Mouse (Mus musculus) embryo, embryonic 10 days (tissue): Measurements from ENCODE around the gene Klhl12.
"Not testable (repeated sequence)": the region's sequence is repeated elsewhere in the genome, so short reads cannot be mapped to it uniquely, and the experiment has no call there.

Experiments
- DNase-seq: peaks from one replicate; pipeline ENCODE4 v3.0.0-alpha.2; 2015; ENCODE audit warnings: low spot score

The Klhl12 gene

GRCm38 (mm10) chr1:134454904-134455824 lies at the start of gene Klhl12:
Klhl12 (plus strand) TSS chr1:134455531.
- peak; percentile 98 for DNase-seq

DNA sequence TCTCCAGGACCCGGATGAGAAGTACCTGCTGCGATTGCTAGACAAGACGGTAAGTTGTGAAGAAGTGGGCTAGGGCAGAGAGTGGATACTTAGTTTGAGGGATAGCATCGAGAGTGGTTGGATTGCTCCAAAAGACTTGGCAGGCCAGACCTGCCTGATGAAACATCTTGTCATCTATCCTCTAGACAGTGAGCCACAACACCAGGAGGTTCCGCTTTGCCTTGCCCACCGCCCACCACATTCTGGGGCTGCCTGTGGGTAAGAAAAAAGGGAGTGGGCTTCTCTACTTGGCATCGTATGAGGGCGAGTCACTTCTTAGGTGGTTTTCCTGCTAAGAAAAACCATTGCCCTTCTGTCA lies 48.9 kb upstream of the Klhl12 start:
- no peak for DNase-seq

DNA sequence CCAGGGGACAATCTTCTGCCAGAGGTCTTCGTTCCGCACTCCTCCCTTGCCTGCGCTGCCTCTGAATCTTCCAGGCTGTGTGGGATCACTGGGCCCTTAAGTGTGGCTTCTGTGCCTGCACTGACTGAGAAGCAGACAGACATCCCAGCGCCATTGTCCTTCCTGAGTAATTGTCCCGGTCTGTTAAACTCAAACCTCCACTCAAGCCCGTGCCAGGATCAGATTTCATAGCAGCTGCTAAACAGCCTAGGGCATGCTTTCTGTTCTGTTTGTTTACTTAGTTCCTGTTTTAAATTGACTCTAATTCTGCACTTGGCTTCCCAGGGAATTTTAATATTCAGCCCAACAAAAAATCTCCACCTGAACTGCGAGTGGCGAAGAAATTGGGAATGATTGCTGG lies 47.3 kb upstream of the Klhl12 start:
- DNase-seq: peak; percentile 20

DNA sequence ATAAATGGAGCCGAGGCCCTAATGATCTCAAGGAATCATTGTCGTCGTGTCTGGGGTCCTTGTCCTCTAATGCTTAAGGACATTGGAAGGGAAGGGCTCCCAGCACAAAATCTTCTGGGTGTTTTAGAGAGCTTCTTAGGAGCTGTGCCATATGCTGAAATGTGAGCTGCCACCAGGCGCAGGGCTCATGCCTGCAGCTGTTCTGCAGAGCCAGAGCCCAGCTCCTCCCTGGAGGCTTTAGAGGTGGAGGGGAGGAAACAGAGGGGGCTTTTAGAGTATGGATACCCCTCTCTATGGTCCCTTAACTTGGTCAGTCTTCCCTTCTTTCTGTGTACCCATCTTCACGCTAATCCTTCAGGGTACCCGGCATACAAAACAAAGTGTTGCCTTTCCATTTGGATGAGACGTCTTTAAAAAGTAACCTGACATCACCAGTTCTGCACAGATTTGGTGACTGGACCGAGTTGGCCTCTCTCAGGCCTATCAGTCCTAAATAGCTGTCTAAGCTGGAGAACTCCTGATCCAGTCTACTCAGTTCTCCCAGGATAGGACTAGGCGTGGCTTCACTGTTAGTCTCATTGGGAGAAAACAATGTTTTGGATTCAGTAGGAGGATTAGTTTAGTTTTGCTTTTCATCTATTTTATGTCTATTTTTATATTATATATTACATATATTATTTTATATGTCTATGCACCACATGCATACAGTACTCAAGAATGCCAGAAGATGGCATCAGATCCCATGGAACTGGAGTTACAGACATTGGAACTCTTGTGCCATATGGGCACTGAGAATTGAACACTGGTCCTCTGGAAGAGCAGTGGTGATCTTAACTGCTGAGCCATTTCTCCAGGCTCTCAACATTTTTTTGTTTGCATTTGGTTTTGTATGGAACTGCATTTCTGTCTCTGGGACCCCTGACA lies 43.4 kb upstream of the Klhl12 start:
- no peak for DNase-seq

GRCm38 (mm10) chr1:134414038-134414437 lies 41.3 kb upstream of the Klhl12 start:
- no peak for DNase-seq

DNA sequence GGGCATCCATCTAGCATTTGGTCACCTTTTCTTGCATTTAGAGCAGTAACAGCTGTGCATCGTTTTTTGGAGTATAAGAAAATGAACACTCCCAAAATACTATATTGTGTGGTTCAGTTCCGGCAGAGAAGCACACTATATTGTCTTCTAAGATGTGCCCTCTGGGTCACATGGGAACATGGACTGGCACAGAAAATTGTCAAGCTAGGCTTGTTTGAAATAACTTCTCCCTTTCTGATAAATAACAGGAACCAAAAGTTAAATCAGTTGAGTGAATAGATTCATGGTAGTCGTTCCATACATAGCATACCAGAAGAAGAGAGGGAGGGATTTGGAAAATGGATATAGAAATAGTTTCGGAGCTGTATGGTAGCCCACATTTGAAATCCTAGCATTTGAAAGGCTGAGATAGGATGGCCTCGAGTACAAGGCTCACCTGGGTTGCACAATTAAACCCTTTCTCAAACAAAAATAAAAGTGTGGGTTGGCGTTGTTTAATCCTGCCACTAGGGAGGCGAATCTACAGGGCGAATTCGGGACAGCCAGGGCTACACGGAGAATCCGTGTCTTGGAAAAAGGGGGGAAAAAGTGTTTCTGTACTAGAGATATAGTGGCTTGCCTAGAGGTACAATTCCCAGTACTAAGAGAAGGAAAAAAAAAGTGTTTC lies 40.7 kb upstream of the Klhl12 start:
- no peak for DNase-seq

DNA sequence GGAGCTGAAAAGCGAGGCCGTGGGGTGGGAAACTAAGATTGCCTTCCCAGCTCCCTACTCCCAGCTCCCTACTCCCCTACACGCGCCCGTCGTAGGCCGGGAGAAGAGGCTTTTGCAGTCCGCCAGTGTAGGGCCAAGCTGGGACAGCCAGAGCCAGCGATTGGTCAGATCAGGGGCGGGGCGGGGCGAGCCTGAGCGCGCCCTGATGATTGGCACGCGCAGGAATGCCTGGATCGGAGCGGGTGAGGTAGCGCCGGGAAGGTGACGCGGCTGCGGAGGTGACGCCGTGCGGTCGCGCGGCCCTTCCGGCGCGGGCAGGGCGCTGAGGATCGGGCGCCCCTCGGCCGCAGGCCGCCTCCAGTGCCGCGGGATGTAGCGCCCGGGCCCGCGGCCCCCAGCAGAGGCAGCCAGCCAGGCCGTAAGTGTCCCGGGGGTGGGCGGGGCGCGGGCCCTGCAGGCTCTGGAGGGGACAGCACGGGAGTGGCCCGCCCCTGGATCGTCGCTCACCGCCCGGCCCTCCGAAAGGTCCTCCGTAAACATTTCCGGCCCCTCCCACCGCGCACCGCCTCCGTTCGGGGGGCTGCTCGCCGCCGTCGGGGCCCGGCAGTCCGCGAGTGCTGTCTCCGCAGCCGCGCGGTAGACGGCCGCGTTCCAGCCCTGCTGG lies 40.0 kb upstream of the Klhl12 start, which contains the start of gene Adipor1:
Gene Adipor1 (plus strand): TSS at position 211 of the 664 bp plus-strand sequence.
- peak; percentile 97 for DNase-seq

GRCm38 (mm10) chr1:134418414-134418975 lies 36.8 kb upstream of the Klhl12 start:
- DNase-seq: no peak

- DNase-seq: no peak
Measured at GRCm38 (mm10) chr1:134419176-134419575, 36.2 kb upstream of the Klhl12 start.

DNA sequence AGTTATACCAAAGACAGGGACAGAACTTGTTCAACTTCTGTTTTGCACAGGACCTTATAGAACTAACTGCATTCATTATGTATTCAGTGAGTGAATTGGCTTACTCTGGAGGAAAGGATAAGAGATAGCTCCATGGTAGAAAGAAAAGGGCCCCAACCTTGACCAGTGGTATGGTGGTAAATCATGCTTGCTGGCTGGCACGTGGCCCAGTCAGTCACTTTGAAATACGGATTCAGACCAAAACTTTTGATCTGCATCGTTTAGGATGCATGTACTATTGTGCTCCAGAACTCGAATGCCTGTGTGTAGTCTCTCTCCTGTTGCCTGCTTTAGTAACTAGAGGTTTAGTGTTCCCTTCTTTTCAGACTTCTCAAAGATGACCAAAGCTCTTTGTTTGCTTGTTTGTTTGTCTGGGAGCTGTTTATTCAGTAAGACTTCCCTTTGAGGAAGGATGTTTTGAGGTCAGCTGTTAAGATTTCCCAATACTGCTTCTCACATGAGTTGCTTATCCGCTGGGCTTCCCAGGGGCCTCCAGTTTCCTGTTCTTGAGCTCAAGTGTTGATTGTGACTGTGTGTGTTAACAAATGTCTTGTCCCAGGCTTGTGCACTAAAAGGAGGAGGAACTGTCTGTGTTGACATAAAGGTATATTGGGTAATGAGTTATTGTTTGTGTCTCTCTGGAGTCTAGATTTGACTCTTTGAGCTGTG lies 35.4 kb upstream of the Klhl12 start:
- DNase-seq: no peak

DNA sequence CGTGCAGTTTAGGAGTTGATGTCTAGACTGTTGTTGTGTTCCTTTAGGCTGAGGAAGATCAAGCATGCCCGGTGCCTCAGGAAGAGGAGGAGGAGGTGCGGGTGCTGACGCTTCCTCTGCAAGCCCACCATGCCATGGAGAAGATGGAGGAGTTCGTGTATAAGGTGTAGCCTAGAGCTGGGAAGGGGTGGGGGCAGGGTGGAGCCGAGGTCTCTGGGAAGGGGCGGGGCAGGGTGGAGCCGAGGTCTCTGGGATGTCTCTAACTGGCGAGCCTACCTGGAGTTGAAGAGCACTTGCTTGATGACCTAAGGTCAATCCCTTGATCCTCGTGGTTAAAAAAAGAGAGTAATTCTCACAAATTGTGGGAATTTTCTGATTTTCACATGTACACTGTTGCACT lies 31.4 kb upstream of the Klhl12 start:
- no peak for DNase-seq

GRCm38 (mm10) chr1:134426289-134426688 lies 29.0 kb upstream of the Klhl12 start:
- DNase-seq: peak; percentile 9

GRCm38 (mm10) chr1:134433002-134433401 lies 22.3 kb upstream of the Klhl12 start:
- DNase-seq: no peak

GRCm38 (mm10) chr1:134433473-134433872 lies 21.9 kb upstream of the Klhl12 start:
- DNase-seq: no peak

DNA sequence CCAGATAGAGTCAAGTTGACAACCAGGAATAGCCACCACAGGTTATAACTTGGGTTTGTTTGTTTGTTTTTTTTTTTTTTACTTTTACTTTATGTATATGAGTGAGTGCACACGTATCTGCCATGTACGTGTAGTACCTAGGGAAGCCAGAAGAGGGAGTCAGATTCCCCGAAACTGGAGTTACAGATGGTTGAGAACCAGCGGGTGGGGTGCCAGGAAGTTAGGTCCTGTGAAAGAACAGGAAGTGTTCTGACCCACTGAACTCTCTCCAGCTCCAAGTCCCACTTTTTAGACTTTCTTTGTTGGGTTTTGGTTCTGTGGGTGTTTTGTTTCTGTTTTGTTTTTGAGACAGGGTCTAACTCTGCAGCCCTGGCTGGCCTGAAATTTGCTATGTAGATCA lies 19.9 kb upstream of the Klhl12 start:
- peak; percentile 39 for DNase-seq

DNA sequence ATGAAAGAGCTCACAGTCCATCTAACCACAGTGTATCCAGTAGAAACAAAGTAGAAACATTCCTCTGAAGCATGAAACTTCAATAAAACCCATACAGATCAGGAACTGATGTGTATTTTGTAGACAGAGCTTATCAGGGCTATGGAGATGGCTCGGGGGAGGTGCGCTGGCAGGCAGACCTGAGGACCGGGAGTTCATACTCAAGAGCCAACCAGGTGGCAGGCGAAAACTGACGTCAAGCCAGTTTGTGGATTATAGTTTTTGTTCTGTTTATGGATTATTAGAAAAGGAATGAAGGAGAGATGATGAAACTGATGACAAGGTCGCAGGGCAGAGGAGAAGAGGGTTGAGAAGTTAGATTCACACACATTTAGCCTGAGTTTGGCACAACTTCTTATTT lies 14.9 kb upstream of the Klhl12 start:
- no peak for DNase-seq

DNA sequence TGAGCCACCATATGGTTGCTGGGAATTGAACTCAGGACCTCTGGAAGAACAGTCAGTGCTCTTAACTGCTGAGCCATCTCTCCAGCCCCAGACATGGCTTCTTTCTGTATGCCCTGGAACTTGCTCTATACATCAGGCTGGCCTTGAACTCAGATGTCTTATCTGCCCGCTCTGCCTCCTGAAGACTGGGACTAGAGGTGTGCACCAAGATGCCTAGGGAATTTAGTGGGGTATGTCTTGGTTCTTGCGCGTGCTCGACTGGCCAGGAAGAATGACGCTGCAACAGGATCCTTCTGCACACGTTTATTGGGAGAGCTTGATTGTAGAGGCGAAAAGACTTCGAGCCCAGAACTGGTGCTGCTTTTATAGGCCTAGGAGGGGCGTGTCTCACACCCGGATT lies 13.6 kb upstream of the Klhl12 start:
- not testable (repeated sequence) for DNase-seq

- DNase-seq: no peak
Measured at GRCm38 (mm10) chr1:134442394-134442793, 12.9 kb upstream of the Klhl12 start.

DNA sequence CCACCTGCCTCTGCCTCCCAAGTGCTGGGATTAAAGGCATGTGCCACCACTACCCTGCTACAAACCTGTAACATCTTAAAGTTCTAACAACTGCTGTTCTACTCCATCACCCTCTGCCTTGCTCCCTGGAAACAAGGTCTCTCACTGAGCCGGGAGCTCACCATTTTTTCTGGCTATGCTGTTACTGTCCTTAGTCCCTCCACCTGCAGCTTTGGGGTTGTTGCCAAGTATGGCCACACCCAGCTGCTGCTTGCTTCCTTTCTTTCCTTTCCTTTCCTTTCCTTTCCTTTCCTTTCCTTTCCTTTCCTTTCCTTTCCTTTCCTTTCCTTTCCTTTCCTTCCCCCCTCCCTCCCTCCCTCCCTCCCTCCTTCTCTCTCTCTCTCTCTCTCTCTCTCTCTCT lies 12.0 kb upstream of the Klhl12 start:
- DNase-seq: not testable (repeated sequence)

- DNase-seq: no peak
Measured at GRCm38 (mm10) chr1:134445418-134445817, 9.9 kb upstream of the Klhl12 start.

- DNase-seq: not testable (repeated sequence)
Measured at GRCm38 (mm10) chr1:134448537-134448936, 6.8 kb upstream of the Klhl12 start.
